Mouse (Mus musculus): ENCODE measurements around the gene Pbx1.

GRCm38 (mm10) chr1:168234355-168234754 is 197.7 kb downstream of the Pbx1 start:
- TF ChIP-seq CTCF (conservative IDR thresholded peaks at IDR 0.05; ENCODE audit: low read length) (no peak), NANOG (IDR thresholded peaks at IDR 0.05; ENCODE audit: borderline replicate concordance, low read length) (no peak), POU5F1 (IDR thresholded peaks at IDR 0.05; ENCODE audit: borderline replicate concordance, low read length) (no peak)
